Mouse (Mus musculus): ENCODE measurements around the gene Lrig3.

GRCm38 (mm10) chr10:125986443-125986842 is 20.5 kb downstream of the Lrig3 start:
- no peak for TF ChIP-seq CTCF (IDR thresholded peaks at IDR 0.05; ENCODE audit: low read depth)
- TF ChIP-seq EP300 (IDR thresholded peaks at IDR 0.05; ENCODE audit: low read depth): no peak
